Comparison of ENCODE assay signal across 8 mouse cellular contexts in genomic region chr13:91460621-91461284, GRCm38 (mm10). TPM values are rescaled to one million over a fixed set of nuclear protein-coding genes. Genes with fewer than 3 reads are reported as not detected.
DNase-seq lines count a peak whose midpoint lies in the region; ATAC-seq and TF ChIP-seq lines count a peak whose summit lies in the region.

No protein-coding gene starts in this region.

- H3K27me3 ChIP-seq in forebrain, embryonic 15.5 days, result no peaks in the 10 kb centered on the region

- no peaks in the 10 kb centered on the region for H3K36me3 ChIP-seq in ES-E14 (ENCODE audit: control insufficient read depth, insufficient read depth, low read length, poor library complexity, severe bottlenecking)
- H3K36me3 ChIP-seq in forebrain, embryonic 15.5 days, result no peaks in the 10 kb centered on the region

- under 1% methylated on average over 48 of the region's 70 CpGs for WGBS in forebrain, embryonic 15.5 days
- under 1% methylated on average over 54 of the region's 70 CpGs for WGBS in lung, adult 2 months

- TF ChIP-seq POLR2A in lung, adult 2 months (IDR thresholded peaks at IDR 0.05; ENCODE audit: borderline replicate concordance, extremely low read depth, low read depth, low read length), result peak; percentile 65; the same call in 1 of the 2 replicates

- no peaks in the 10 kb centered on the region for H3K9me3 ChIP-seq in ES-E14 (ENCODE audit: control insufficient read depth, insufficient read depth, low read depth, low read length)
- no peaks in the 10 kb centered on the region for H3K9me3 ChIP-seq in forebrain, embryonic 15.5 days

- in situ Hi-C loops in ES-E14 (cut with MboI; ENCODE audit: low sequenced_read_pairs in 2 of 2, unreplicated experiment in 2 of 2), result loop anchor here in 1 of 2 experiments (5.0 kb wide), 1 partner anchor 88 kb away; no protein-coding TSS in a partner anchor

- peaks cover 0 to 4% of the 10 kb centered on the region in 2 experiments; a peak in 2 of 4 replicates for H3K4me1 ChIP-seq in ES-E14 (ENCODE audit: control insufficient read depth in 2 of 2, insufficient read depth in 2 of 2, low read length in 2 of 2, poor library complexity in 1 of 2)
- H3K4me1 ChIP-seq in forebrain, embryonic 15.5 days, result peaks cover 34% of the 10 kb centered on the region
- H3K4me1 ChIP-seq in lung, adult 2 months (ENCODE audit: control insufficient read depth, insufficient read depth, low read length), result peaks cover 6% of the 10 kb centered on the region; the same call in 1 of the 2 replicates

- TF ChIP-seq CTCF in lung, adult 2 months (IDR thresholded peaks at IDR 0.05; ENCODE audit: insufficient read depth, low read length), result no peak

- intact Hi-C loops in heart, postnatal 25 days (cut with DNase I), result loop anchor here (2.0 to 10.0 kb wide), 4 partner anchors 40 to 344 kb away; partner anchors contain the start of genes Atg10 and Zcchc9

- peak; percentile 92 for DNase-seq in ES-E14 (ENCODE audit: low read depth, low spot score)
- DNase-seq in cerebellum, adult 11-12 months, result peak; percentile 98
- DNase-seq in heart, postnatal 25 days (ENCODE audit: low spot score), result peak; percentile 96
- DNase-seq in layer of hippocampus, adult 18-20 months (ENCODE audit: low spot score in 2 of 2), result peak; percentile 99
- peak; percentile 97 for DNase-seq in lung, adult 2 months
- peak; percentile 99 for DNase-seq in thymus, adult 18-20 months

- peak overlapping the region; percentile 67 for H3K27ac ChIP-seq in ES-E14 (ENCODE audit: insufficient read depth, low read depth, low read length, poor library complexity, severe bottlenecking)
- H3K27ac ChIP-seq in forebrain, embryonic 15.5 days (replicated peaks), result peak overlapping the region; percentile 98

- H3K4me2 ChIP-seq in forebrain, embryonic 15.5 days (replicated peaks), result peak overlapping the region; percentile 91

- ATAC-seq in forebrain, embryonic 15.5 days (replicated peaks), result peak; percentile 99
- ATAC-seq in neutrophil, adult 5-6 weeks (ENCODE audit: extremely low read depth, insufficient number of reproducible peaks, low FRiP score, poor library complexity, severe bottlenecking), result peak; percentile 95

- peak overlapping the region; percentile 80 for H3K9ac ChIP-seq in ES-E14 (ENCODE audit: insufficient read depth, low read depth, low read length, poor library complexity, severe bottlenecking)
- H3K9ac ChIP-seq in forebrain, embryonic 15.5 days (replicated peaks), result peak overlapping the region; percentile 94

- H3K4me3 ChIP-seq in ES-E14 (ENCODE audit: insufficient read depth in 1 of 2, low read depth in 1 of 2, low read length in 2 of 2, poor library complexity in 1 of 2, severe bottlenecking in 1 of 2), result peak overlapping the region; percentile 72 to 73
- H3K4me3 ChIP-seq in forebrain, embryonic 15.5 days, result peak overlapping the region; percentile 97
- H3K4me3 ChIP-seq in lung, adult 2 months (replicated peaks; ENCODE audit: extremely low read depth, low read depth, low read length), result peak overlapping the region; percentile 82

TF ChIP-seq in ES-E14, 5 proteins besides CTCF, POLR2A, EP300 and RAD21:
- TF ChIP-seq CHD2 (IDR thresholded peaks at IDR 0.05; ENCODE audit: low read depth, low read length) (no peak), MAFK (IDR thresholded peaks at IDR 0.05; ENCODE audit: insufficient read depth, low read depth, low read length) (no peak), HCFC1 (IDR thresholded peaks at IDR 0.05; ENCODE audit: borderline replicate concordance, insufficient read depth, low read length) (no peak), ZNF384 (IDR thresholded peaks at IDR 0.05; ENCODE audit: low read depth, low read length) (no peak), ZC3H11A (IDR thresholded peaks at IDR 0.05; ENCODE audit: borderline replicate concordance, low read depth, low read length) (no peak)
TF ChIP-seq in ES-E14: peak in this region for 0.

RNA-seq across cellular contexts. Expression of gene Ssbp2, which starts 0.7 kb away (rescaled TPM):
- 4.2 and 7.2 TPM in 2 replicates for total RNA-seq in ES-E14 (2012; rRNA removed)
- polyA plus RNA-seq in forebrain, embryonic 15.5 days (2015; fragmentation: Nextera tagmentation; extraction: Ambion mirVana), result 281 and 308 TPM in 2 replicates
- 10 to 100 TPM; 43.3 to 48.1 TPM for total RNA-seq in heart, postnatal 25 days (2021)
- 100 to 1,000 TPM; 117 to 135 TPM for total RNA-seq in layer of hippocampus, adult 18-20 months (2021)
- 9.8 and 15.1 TPM in 2 replicates for polyA plus RNA-seq in lung, adult 2 months (2012; rRNA removed)
- 20.3 and 34.0 TPM in 2 replicates for total RNA-seq in neutrophil, adult 5-6 weeks (2017)

Comparison
In these comparisons a context has a peak if more than half of its experiments do, and no peak if none do; other contexts are left out.
1. Peak in every context shown above with its lines: DNase-seq, ATAC-seq, H3K4me3 ChIP-seq and H3K27ac ChIP-seq.